Mouse (Mus musculus) kidney, postnatal 0 days (tissue): ENCODE measurements at regions not wholly inside any gene's neighbourhood (a gene's known extent, or its start where the extent isn't known, plus 50 kb on each side); places are given as distances from the start of the nearest gene placed in this dataset.

Experiments
- ATAC-seq: fragments of 200-750 bp; cut with Nextera tagmentation; replicated peaks from 2 replicates; pipeline ENCODE4 v1.8.0; 2017; ENCODE audit warnings: low read depth, moderate number of reproducible peaks, moderate TSS enrichment, moderate library complexity; ENCODE audit not compliant: low FRiP score
- DNase-seq: peaks from one replicate; pipeline ENCODE4 v3.0.0-alpha.2; 2016; ENCODE audit warnings: low spot score
- H3K27ac ChIP-seq: fragments of 300-500 bp; sonication (generic); 2 replicates; pipeline ENCODE4 v1.5.1; 2014; ENCODE audit warnings: mild to moderate bottlenecking
- H3K27me3 ChIP-seq: fragments of 300-500 bp; sonication (generic); 2 replicates; pipeline ENCODE4 v1.6.1; 2014; ENCODE audit warnings: low read length, mixed read lengths; ENCODE audit not compliant: insufficient read depth
- H3K36me3 ChIP-seq: fragments of 300-500 bp; sonication (generic); 2 replicates; pipeline ENCODE4 v1.6.1; 2014; ENCODE audit warnings: low read length, mixed read lengths; ENCODE audit not compliant: insufficient read depth
- H3K4me1 ChIP-seq: fragments of 300-500 bp; sonication (generic); replicated peaks from 2 replicates; pipeline ENCODE4 v1.6.1; 2014; ENCODE audit warnings: antibody characterized with exemption, low read length, mixed read lengths; ENCODE audit not compliant: insufficient read depth
- H3K4me2 ChIP-seq: fragments of 300-500 bp; sonication (generic); 2 replicates; pipeline ENCODE4 v1.6.1; 2014; ENCODE audit warnings: mild to moderate bottlenecking, low read length, moderate library complexity, mixed read lengths
- H3K4me3 ChIP-seq: fragments of 300-500 bp; sonication (generic); replicated peaks from 2 replicates; pipeline ENCODE4 v1.5.1; 2014; ENCODE audit warnings: low read depth, low read length
- H3K9ac ChIP-seq: fragments of 300-500 bp; sonication (generic); 2 replicates; pipeline ENCODE4 v1.6.1; 2014; ENCODE audit warnings: low read depth, low read length
- H3K9me3 ChIP-seq: fragments of 300-500 bp; sonication (generic); replicated peaks from 2 replicates; pipeline ENCODE4 v1.6.1; 2016; ENCODE audit warnings: low read length, inconsistent platforms, mixed read lengths
- CTCF ChIP-seq: IDR thresholded peaks from 2 replicates; pipeline ENCODE4 v1.5.1; 2016; ENCODE audit warnings: antibody characterized with exemption, low read depth, mild to moderate bottlenecking, moderate library complexity
- WGBS: fragments of 180-500 bp; shearing (Covaris S2); extraction: QIAGEN DNeasy Blood & Tissue Kit; methylation state at CpG from one replicate; pipeline ENCODE4 v1.1.7; 2014; 5-methylcytosine and 5-hydroxymethylcytosine counted together

- no peak for TF ChIP-seq CTCF
- no peak overlapping the region for H3K4me3 ChIP-seq
These were observed 125.6 kb upstream of the Lrig3 start for GRCm38 (mm10) chr10:125840388-125840787.

GRCm38 (mm10) chr10:125844336-125844865, 121.6 kb upstream of the Lrig3 start:
- TF ChIP-seq CTCF = no peak
- H3K27me3 ChIP-seq = no peaks in the 10 kb centered on the region
- H3K27ac ChIP-seq = no peak overlapping the region
- H3K4me3 ChIP-seq = no peak overlapping the region
- peak; percentile 33 for DNase-seq
- peaks cover 6% of the 10 kb centered on the region; the same call in 1 of the 2 replicates for H3K4me1 ChIP-seq
- WGBS = 22% methylated on average over 9 of the region's 9 CpGs
- no peaks in the 10 kb centered on the region for H3K9me3 ChIP-seq
- ATAC-seq = no peak
- H3K4me2 ChIP-seq = no peak overlapping the region
- H3K36me3 ChIP-seq = no peaks in the 10 kb centered on the region
- no peak overlapping the region for H3K9ac ChIP-seq

More at GRCm38 (mm10) chr10:125840388-125840787, 125.6 kb upstream of the Lrig3 start:
- Histone ChIP-seq H3K4me2 (no peak overlapping the region), H3K9ac (no peak overlapping the region), H3K27me3 (no peaks in the 10 kb centered on the region), H3K36me3 (no peaks in the 10 kb centered on the region), H3K27ac (no peak overlapping the region), H3K9me3 (no peaks in the 10 kb centered on the region), H3K4me1 (peaks cover 6% of the 10 kb centered on the region; the same call in 1 of the 2 replicates)
- DNase-seq (no peak), ATAC-seq (no peak)
- 91% methylated on average over 1 of the region's 1 CpGs for WGBS

GRCm38 (mm10) chr10:125845014-125845514, 120.9 kb upstream of the Lrig3 start:
- ATAC-seq = no peak; the same call in 1 of the 2 replicates
- Histone ChIP-seq H3K9ac (0 out of 2 replicates have a peak overlapping the region, but pooled peaks have one; percentile 40), H3K4me2 (peak overlapping the region; percentile 48), H3K36me3 (no peaks in the 10 kb centered on the region), H3K27ac (no peak overlapping the region), H3K9me3 (no peaks in the 10 kb centered on the region), H3K4me3 (peak overlapping the region; percentile 4; the same call in 1 of the 2 replicates), H3K4me1 (0 out of 2 replicates have a peak, but pooled peaks cover 6% of the 10 kb centered on the region), H3K27me3 (no peaks in the 10 kb centered on the region)
- 8% methylated on average over 19 of the region's 19 CpGs for WGBS
- TF ChIP-seq CTCF = no peak
- DNase-seq = peak; percentile 16

GRCm38 (mm10) chr10:125850370-125850769, 115.6 kb upstream of the Lrig3 start:
- Histone ChIP-seq H3K27ac (no peak overlapping the region), H3K36me3 (no peaks in the 10 kb centered on the region), H3K4me1 (0 out of 2 replicates have a peak, but pooled peaks cover under 1% of the 10 kb centered on the region), H3K27me3 (no peaks in the 10 kb centered on the region), H3K4me3 (no peak overlapping the region), H3K9me3 (no peaks in the 10 kb centered on the region), H3K9ac (no peak overlapping the region), H3K4me2 (no peak overlapping the region)
- no peak for TF ChIP-seq CTCF
- 56% methylated on average over 9 of the region's 9 CpGs for WGBS
- no peak for ATAC-seq
- DNase-seq = no peak

- Histone ChIP-seq H3K27ac (no peak overlapping the region), H3K4me1 (no peaks in the 10 kb centered on the region), H3K9me3 (no peaks in the 10 kb centered on the region), H3K9ac (no peak overlapping the region), H3K27me3 (no peaks in the 10 kb centered on the region), H3K4me3 (no peak overlapping the region), H3K36me3 (no peaks in the 10 kb centered on the region), H3K4me2 (no peak overlapping the region)
- WGBS = 75% methylated on average over 9 of the region's 9 CpGs
- no peak for ATAC-seq
- peak; percentile 48 for DNase-seq
- TF ChIP-seq CTCF = no peak
These were observed 104.2 kb upstream of the Lrig3 start for GRCm38 (mm10) chr10:125861734-125862133.

- WGBS = 81% methylated on average over 6 of the region's 6 CpGs
- H3K4me2 ChIP-seq = no peak overlapping the region
These were observed 99.6 kb upstream of the Lrig3 start for GRCm38 (mm10) chr10:125866346-125866745.

GRCm38 (mm10) chr10:125884563-125884962, 81.4 kb upstream of the Lrig3 start:
- Histone ChIP-seq H3K27ac (no peak overlapping the region), H3K4me3 (no peak overlapping the region), H3K9me3 (no peaks in the 10 kb centered on the region), H3K4me1 (no peaks in the 10 kb centered on the region), H3K27me3 (no peaks in the 10 kb centered on the region), H3K36me3 (no peaks in the 10 kb centered on the region), H3K4me2 (no peak overlapping the region), H3K9ac (no peak overlapping the region)
- 76% methylated on average over 3 of the region's 3 CpGs for WGBS
- no peak for DNase-seq
- peak; percentile 19; the same call in 1 of the 2 replicates for TF ChIP-seq CTCF
- no peak for ATAC-seq

More at GRCm38 (mm10) chr10:125866346-125866745, 99.6 kb upstream of the Lrig3 start:
- Histone ChIP-seq H3K4me1 (no peaks in the 10 kb centered on the region), H3K9me3 (no peaks in the 10 kb centered on the region), H3K36me3 (no peaks in the 10 kb centered on the region), H3K9ac (no peak overlapping the region), H3K27me3 (no peaks in the 10 kb centered on the region), H3K4me3 (no peak overlapping the region), H3K27ac (no peak overlapping the region)
- DNase-seq = no peak
- TF ChIP-seq CTCF = no peak
- no peak for ATAC-seq
